Mouse (Mus musculus) lung, postnatal 0 days (tissue): ENCODE measurements around the gene Adipor2. TPM values are rescaled to one million over a fixed set of nuclear protein-coding genes. Genes with fewer than 3 reads are reported as not detected.
"Not testable (repeated sequence)": the region's sequence is repeated elsewhere in the genome, so short reads cannot be mapped to it uniquely, and the experiment has no call there.

Source experiments
- ATAC-seq: fragments of 200-750 bp; cut with Nextera tagmentation; 2 replicates; pipeline ENCODE4 v1.8.0; 2017; ENCODE audit warnings: moderate library complexity
- DNase-seq: peaks from one replicate; pipeline ENCODE4 v3.0.0-alpha.2; 2016; ENCODE audit warnings: low spot score
- H3K27ac ChIP-seq: fragments of 300-500 bp; sonication (generic); 2 replicates; pipeline ENCODE4 v1.5.1; 2014; ENCODE audit warnings: antibody characterized with exemption, mild to moderate bottlenecking, low read length, mixed read lengths
- H3K27me3 ChIP-seq: fragments of 300-500 bp; sonication (generic); replicated peaks from 2 replicates; pipeline ENCODE4 v1.6.1; 2014; ENCODE audit warnings: low read length, mixed read lengths; ENCODE audit not compliant: insufficient read depth
- H3K36me3 ChIP-seq: fragments of 300-500 bp; sonication (generic); 2 replicates; pipeline ENCODE4 v1.6.1; 2014; ENCODE audit warnings: low read length, mixed read lengths; ENCODE audit not compliant: insufficient read depth
- H3K4me1 ChIP-seq: fragments of 300-500 bp; sonication (generic); 2 replicates; pipeline ENCODE4 v1.6.1; 2014; ENCODE audit warnings: antibody characterized with exemption, low read depth, low read length, mixed read lengths; ENCODE audit not compliant: insufficient read depth
- H3K4me2 ChIP-seq: fragments of 300-500 bp; sonication (generic); replicated peaks from 2 replicates; pipeline ENCODE4 v1.6.1; 2014; ENCODE audit warnings: low read depth, mild to moderate bottlenecking, low read length, moderate library complexity, mixed read lengths
- H3K4me3 ChIP-seq: fragments of 300-500 bp; sonication (generic); 2 replicates; pipeline ENCODE4 v1.5.1; 2014; ENCODE audit warnings: low read depth, low read length
- H3K9ac ChIP-seq: fragments of 300-500 bp; sonication (generic); replicated peaks from 2 replicates; pipeline ENCODE4 v1.6.1; 2014; ENCODE audit warnings: low read depth, mild to moderate bottlenecking
- H3K9me3 ChIP-seq: fragments of 300-500 bp; sonication (generic); 2 replicates; pipeline ENCODE4 v1.6.1; 2016; ENCODE audit warnings: low read length, mixed read lengths
- CTCF ChIP-seq: IDR thresholded peaks from 2 replicates; pipeline ENCODE4 v1.5.1; 2016; ENCODE audit warnings: antibody characterized with exemption, mild to moderate bottlenecking
- EP300 ChIP-seq: IDR thresholded peaks from 2 replicates; pipeline ENCODE4 v1.6.1; 2016; ENCODE audit warnings: antibody characterized with exemption, mild to moderate bottlenecking, control low read depth
- WGBS: fragments of 180-500 bp; shearing (Covaris S2); extraction: QIAGEN DNeasy Blood & Tissue Kit; methylation state at CpG from one replicate; pipeline ENCODE4 v1.1.7; 2014; 5-methylcytosine and 5-hydroxymethylcytosine counted together
- polyA plus RNA-seq: library from polyadenylated mRNA; unstranded; fragments of >200 nt; fragmentation: Nextera tagmentation; extraction: Ambion mirVana; gene quantifications from 2 replicates; pipeline ENCODE4 v1.2.1, GENCODE M21; 2015

Adipor2 gene
- polyA plus RNA-seq, 1 experiment from 2014 or later = 66.4 TPM

GRCm38 (mm10) chr6:119442729-119443128 lies 25.2 kb upstream of the Adipor2 start:
- DNase-seq, ATAC-seq, H3K4me2 ChIP-seq, H3K27ac ChIP-seq, H3K9ac ChIP-seq, H3K9me3 ChIP-seq, H3K27me3 ChIP-seq, H3K36me3 ChIP-seq, H3K4me1 ChIP-seq, H3K4me3 ChIP-seq: not testable (repeated sequence)
- TF ChIP-seq CTCF = peak; percentile 39
- 79% methylated on average over 5 of the region's 5 CpGs for WGBS

- Histone ChIP-seq H3K9me3 (no peaks in the 10 kb centered on the region), H3K27ac (no peak overlapping the region), H3K4me1 (no peaks in the 10 kb centered on the region), H3K9ac (no peak overlapping the region), H3K36me3 (no peaks in the 10 kb centered on the region), H3K4me2 (no peak overlapping the region), H3K4me3 (no peak overlapping the region), H3K27me3 (no peaks in the 10 kb centered on the region)
- no peak for ATAC-seq
- TF ChIP-seq CTCF = peak; percentile 17; the same call in 1 of the 2 replicates
- no peak for TF ChIP-seq EP300
- no peak for DNase-seq
- WGBS = 46% methylated on average over 8 of the region's 8 CpGs
Observed at GRCm38 (mm10) chr6:119437894-119438761, 20.6 kb upstream of the Adipor2 start.

- no peak overlapping the region for H3K4me3 ChIP-seq
- ATAC-seq (no peak), DNase-seq (no peak)
- H3K4me1 ChIP-seq = no peaks in the 10 kb centered on the region
- H3K9ac ChIP-seq = no peak overlapping the region
- no peaks in the 10 kb centered on the region for H3K9me3 ChIP-seq
- WGBS = 53% methylated on average over 4 of the region's 4 CpGs
- no peak overlapping the region for H3K4me2 ChIP-seq
- H3K27ac ChIP-seq = no peak overlapping the region
- TF ChIP-seq CTCF (no peak), EP300 (no peak)
- H3K27me3 ChIP-seq = no peaks in the 10 kb centered on the region
- no peaks in the 10 kb centered on the region for H3K36me3 ChIP-seq
Observed at GRCm38 (mm10) chr6:119434394-119434793, 16.9 kb upstream of the Adipor2 start.

GRCm38 (mm10) chr6:119431751-119432324 lies 14.3 kb upstream of the Adipor2 start:
- Histone ChIP-seq H3K27me3 (no peaks in the 10 kb centered on the region), H3K9me3 (no peaks in the 10 kb centered on the region), H3K4me2 (no peak overlapping the region), H3K4me1 (no peaks in the 10 kb centered on the region), H3K36me3 (no peaks in the 10 kb centered on the region), H3K9ac (no peak overlapping the region), H3K4me3 (no peak overlapping the region), H3K27ac (no peak overlapping the region)
- TF ChIP-seq EP300 (peak; percentile 91), CTCF (no peak)
- DNase-seq = peak; percentile 85
- peak; percentile 77 for ATAC-seq
- WGBS = 54% methylated on average over 6 of the region's 6 CpGs

GRCm38 (mm10) chr6:119430508-119430907 lies 13.0 kb upstream of the Adipor2 start:
- Histone ChIP-seq H3K9me3 (no peaks in the 10 kb centered on the region), H3K27ac (no peak overlapping the region), H3K27me3 (no peaks in the 10 kb centered on the region), H3K4me3 (no peak overlapping the region), H3K9ac (no peak overlapping the region), H3K4me2 (no peak overlapping the region), H3K4me1 (no peaks in the 10 kb centered on the region), H3K36me3 (no peaks in the 10 kb centered on the region)
- DNase-seq (peak; percentile 94), ATAC-seq (peak; percentile 75)
- TF ChIP-seq EP300 (peak; percentile 67; the same call in 1 of the 2 replicates), CTCF (peak; percentile 91)
- WGBS = 36% methylated on average over 2 of the region's 2 CpGs

- H3K9me3 ChIP-seq = no peaks in the 10 kb centered on the region
- H3K27me3 ChIP-seq = no peaks in the 10 kb centered on the region
- no peak overlapping the region for H3K9ac ChIP-seq
- H3K27ac ChIP-seq = no peak overlapping the region
- no peaks in the 10 kb centered on the region for H3K4me1 ChIP-seq
- TF ChIP-seq CTCF = no peak
- TF ChIP-seq EP300 = no peak
- no peaks in the 10 kb centered on the region for H3K36me3 ChIP-seq
- ATAC-seq (no peak), DNase-seq (no peak)
- WGBS = 91% methylated on average over 13 of the region's 13 CpGs
- no peak overlapping the region for H3K4me2 ChIP-seq
- H3K4me3 ChIP-seq = no peak overlapping the region
Observed at GRCm38 (mm10) chr6:119429311-119429710, 11.8 kb upstream of the Adipor2 start.
